Mouse (Mus musculus) C2C12 (cell line): Measurements from ENCODE around the gene Srpr. TPM values are rescaled to one million over a fixed set of nuclear protein-coding genes. Genes with fewer than 3 reads are reported as not detected.

Experiments used
- H3K27me3 ChIP-seq: one replicate; pipeline ENCODE4 v1.6.1; 2011; ENCODE audit not compliant: control insufficient read depth, insufficient read depth, insufficient read length
- H3K36me3 ChIP-seq: one replicate; pipeline ENCODE4 v1.6.1; 2011; ENCODE audit not compliant: control insufficient read depth, insufficient read depth
- H3K4me3 ChIP-seq: one replicate; pipeline ENCODE4 v1.5.1; 2011; ENCODE audit warnings: mild to moderate bottlenecking, control low read depth; ENCODE audit not compliant: poor library complexity, insufficient read depth, severe bottlenecking
- H3K79me2 ChIP-seq: one replicate; pipeline ENCODE4 v1.6.1; 2011; ENCODE audit not compliant: control insufficient read depth, insufficient read depth
- H3K79me3 ChIP-seq: one replicate; pipeline ENCODE4 v1.6.1; 2011; ENCODE audit warnings: low read depth, control low read depth
- H3ac ChIP-seq: one replicate; pipeline ENCODE3; 2011; ENCODE audit warnings: low read depth; ENCODE audit not compliant: control insufficient read depth, insufficient read length
- CEBPB ChIP-seq: IDR thresholded peaks from one replicate; pipeline ENCODE4 v1.6.1; 2011; ENCODE audit warnings: low read depth, mild to moderate bottlenecking, control low read depth, moderate library complexity
- CTCF ChIP-seq: IDR thresholded peaks from one replicate; pipeline ENCODE4 v1.5.1; 2011; ENCODE audit not compliant: control insufficient read depth, insufficient read depth, insufficient read length
- FOSL1 ChIP-seq: IDR thresholded peaks from one replicate; pipeline ENCODE4 v1.8.0; 2011; ENCODE audit warnings: mild to moderate bottlenecking, low read length; ENCODE audit not compliant: poor library complexity, insufficient read depth, severe bottlenecking
- MAX ChIP-seq: IDR thresholded peaks from one replicate; pipeline ENCODE4 v1.6.1; 2011; ENCODE audit warnings: mild to moderate bottlenecking, control low read depth
- MYOD1 ChIP-seq: IDR thresholded peaks from one replicate; pipeline ENCODE4 v1.6.1; 2011; ENCODE audit warnings: low read depth; ENCODE audit not compliant: control insufficient read depth, insufficient read length
- MYOG ChIP-seq: IDR thresholded peaks from one replicate; pipeline ENCODE4 v1.6.1; 2011; ENCODE audit not compliant: control insufficient read depth, insufficient read length; ENCODE audit errors: extremely low read depth
- USF1 ChIP-seq: IDR thresholded peaks from one replicate; pipeline ENCODE4 v1.6.1; 2011; ENCODE audit warnings: low read depth, mild to moderate bottlenecking, control low read depth, moderate library complexity
- polyA plus RNA-seq: library from polyadenylated mRNA; unstranded; fragments of >200 nt; fragmentation: generic; extraction: Trizol; gene quantifications from one replicate; pipeline ENCODE4 v1.2.1, GENCODE M21; 2012; ENCODE audit warnings: missing spikeins

Srpr gene
- polyA plus RNA-seq, 1 experiment: 86.3 TPM

DNA sequence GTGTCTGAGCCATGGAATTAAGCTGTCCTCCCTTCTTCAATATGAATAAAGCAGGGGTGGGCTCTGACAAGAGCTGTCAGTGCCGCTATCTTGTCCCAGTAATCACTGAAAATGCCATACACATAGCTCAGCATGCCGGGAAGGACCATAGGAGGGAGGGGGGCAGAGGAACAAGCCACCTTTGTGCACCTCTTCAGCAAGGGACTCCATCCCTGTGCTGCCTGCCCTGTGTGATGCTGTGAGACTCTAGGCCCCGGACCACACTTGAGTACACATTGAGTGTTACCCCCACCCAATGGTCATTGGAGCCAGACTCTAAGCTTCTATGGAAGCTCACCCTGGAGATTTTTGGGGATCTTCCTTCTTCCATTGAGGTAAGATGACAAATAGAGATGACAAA lies 86.4 kb downstream of the Srpr start:
- Histone ChIP-seq H3K36me3 (no peaks in the 10 kb centered on the region), H3ac (no peak overlapping the region), H3K27me3 (no peaks in the 10 kb centered on the region), H3K79me3 (no peaks in the 10 kb centered on the region), H3K4me3 (no peak overlapping the region), H3K79me2 (no peaks in the 10 kb centered on the region)
- TF ChIP-seq MYOD1 (no peak), FOSL1 (no peak), CTCF (no peak), MAX (no peak), USF1 (no peak), CEBPB (no peak), MYOG (no peak)

- Histone ChIP-seq H3K79me2 (no peaks in the 10 kb centered on the region), H3K36me3 (no peaks in the 10 kb centered on the region), H3K27me3 (no peaks in the 10 kb centered on the region), H3K79me3 (no peaks in the 10 kb centered on the region), H3ac (no peak overlapping the region), H3K4me3 (no peak overlapping the region)
- no peak for TF ChIP-seq USF1
These were observed 90.0 kb downstream of the Srpr start for GRCm38 (mm10) chr9:35289992-35290391.

- H3K27me3 ChIP-seq: no peaks in the 10 kb centered on the region
- H3K79me2 ChIP-seq: no peaks in the 10 kb centered on the region
- TF ChIP-seq USF1: no peak
- TF ChIP-seq MYOG: no peak
- no peak for TF ChIP-seq CTCF
- TF ChIP-seq MYOD1: no peak
- no peak for TF ChIP-seq FOSL1
- no peak for TF ChIP-seq MAX
- no peak for TF ChIP-seq CEBPB
- H3K36me3 ChIP-seq: no peaks in the 10 kb centered on the region
- no peak overlapping the region for H3ac ChIP-seq
- H3K79me3 ChIP-seq: no peaks in the 10 kb centered on the region
- H3K4me3 ChIP-seq: no peak overlapping the region
These were observed 90.4 kb downstream of the Srpr start for GRCm38 (mm10) chr9:35290417-35290816.

DNA sequence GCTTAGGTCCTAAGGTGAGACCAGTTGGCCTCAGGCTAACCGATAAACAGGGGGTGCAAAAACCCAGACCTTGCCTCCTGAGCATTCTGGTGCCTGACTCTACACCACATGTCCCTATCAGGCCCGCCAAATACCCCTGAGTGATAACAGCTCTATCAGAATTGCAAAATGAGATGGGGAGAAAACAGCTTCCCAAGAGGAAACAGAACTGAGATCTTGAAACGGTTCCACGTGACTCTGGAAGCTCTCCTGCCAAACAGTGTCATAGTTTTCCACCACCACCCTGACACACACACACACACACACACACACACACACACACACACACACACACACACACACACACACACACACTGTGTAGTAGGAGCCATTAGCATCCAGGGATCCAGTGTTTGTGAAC lies 90.9 kb downstream of the Srpr start:
- no peaks in the 10 kb centered on the region for H3K79me2 ChIP-seq
- H3K27me3 ChIP-seq: no peaks in the 10 kb centered on the region
- no peak overlapping the region for H3K4me3 ChIP-seq
- TF ChIP-seq FOSL1 (no peak), MAX (no peak), MYOG (no peak), CEBPB (no peak), CTCF (no peak)
- no peaks in the 10 kb centered on the region for H3K79me3 ChIP-seq
- no peaks in the 10 kb centered on the region for H3K36me3 ChIP-seq
- H3ac ChIP-seq: no peak overlapping the region

DNA sequence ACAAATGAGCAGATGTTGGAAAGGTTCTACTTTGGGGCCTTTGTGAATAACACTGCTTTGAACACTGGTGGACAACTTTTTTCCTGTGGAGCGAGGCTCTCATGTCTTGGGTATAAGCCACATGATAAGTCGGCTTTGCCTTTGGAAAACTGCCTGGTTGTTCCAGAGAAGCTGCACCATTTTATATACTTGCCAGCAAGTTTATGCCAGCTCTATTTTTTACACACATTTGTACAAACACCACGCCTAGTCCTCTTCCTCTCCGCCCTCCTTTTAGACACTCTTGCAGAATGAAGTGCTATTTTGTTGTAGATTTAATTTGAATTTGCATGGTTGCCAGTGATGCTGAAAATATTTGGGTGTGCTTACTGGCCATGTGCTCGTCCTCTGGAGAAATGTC lies 93.5 kb downstream of the Srpr start:
- Histone ChIP-seq H3K79me2 (no peaks in the 10 kb centered on the region), H3K79me3 (no peaks in the 10 kb centered on the region), H3ac (no peak overlapping the region), H3K36me3 (no peaks in the 10 kb centered on the region), H3K4me3 (no peak overlapping the region), H3K27me3 (no peaks in the 10 kb centered on the region)
- no peak for TF ChIP-seq MYOG
- no peak for TF ChIP-seq MAX
- no peak for TF ChIP-seq USF1
- no peak for TF ChIP-seq MYOD1
- no peak for TF ChIP-seq CEBPB
- no peak for TF ChIP-seq CTCF
- TF ChIP-seq FOSL1: no peak

Other genes starting within 250 kb of the Srpr start
- 31.1 TPM for gene St3gal4, start 80.9 kb upstream of the Srpr start, polyA plus RNA-seq
- gene Dcps, start 24.1 kb upstream of the Srpr start, polyA plus RNA-seq: 74.7 TPM
- 5.4 TPM for gene Tirap, start 116 bp downstream of the Srpr start, polyA plus RNA-seq
- gene Foxred1, start 10.9 kb downstream of the Srpr start, polyA plus RNA-seq: 14.4 TPM
- gene Fam118b, start 67.6 kb downstream of the Srpr start, polyA plus RNA-seq: 19.8 TPM
- gene Rpusd4, start 67.7 kb downstream of the Srpr start, polyA plus RNA-seq: 18.4 TPM
- 39.9 TPM for gene Cdon, start 221.0 kb downstream of the Srpr start, polyA plus RNA-seq